Mouse (Mus musculus): Measurements from ENCODE around the gene Ttc28. TPM values are rescaled to one million over a fixed set of nuclear protein-coding genes. Genes with fewer than 3 reads are reported as not detected.
A peak's percentile ranks its signal among the peaks of the same experiment; 100 is the strongest.

The Ttc28 gene
- polyA plus RNA-seq, 1 experiment from 2014 or later, result 14.5 TPM

- WGBS, result 62% methylated on average over 8 of the region's 8 CpGs
- Histone ChIP-seq H3K27ac (no peak overlapping the region; the same call in 1 of the 2 replicates), H3K27me3 (ENCODE audit: insufficient read depth, poor library complexity, severe bottlenecking) (no peaks in the 10 kb centered on the region), H3K4me3 (no peak overlapping the region), H3K36me3 (0 out of 2 replicates have a peak, but pooled peaks cover 1% of the 10 kb centered on the region), H3K9me3 (no peaks in the 10 kb centered on the region), H3K4me1 (replicated peaks) (peaks cover 71% of the 10 kb centered on the region)
- DNase-seq (ENCODE audit: low spot score), result no peak
These were observed 146.6 kb downstream of the Ttc28 start for GRCm38 (mm10) chr5:111026209-111026608.

GRCm38 (mm10) chr5:111028340-111028739 lies 148.7 kb downstream of the Ttc28 start:
- Histone ChIP-seq H3K9me3 (no peaks in the 10 kb centered on the region), H3K27ac (no peak overlapping the region), H3K27me3 (ENCODE audit: insufficient read depth, poor library complexity, severe bottlenecking) (no peaks in the 10 kb centered on the region), H3K4me1 (replicated peaks) (peaks cover 66% of the 10 kb centered on the region), H3K4me3 (no peak overlapping the region), H3K36me3 (peaks cover 7% of the 10 kb centered on the region; the same call in 1 of the 2 replicates)
- DNase-seq (ENCODE audit: low spot score), result no peak
- 72% methylated on average over 4 of the region's 4 CpGs for WGBS

- H3K4me3 ChIP-seq, result no peak overlapping the region
- no peak for DNase-seq (ENCODE audit: low spot score)
- H3K4me1 ChIP-seq (replicated peaks), result peaks cover 60% of the 10 kb centered on the region
- no peak overlapping the region for H3K27ac ChIP-seq
- peaks cover 7% of the 10 kb centered on the region; the same call in 1 of the 2 replicates for H3K36me3 ChIP-seq
- H3K27me3 ChIP-seq (ENCODE audit: insufficient read depth, poor library complexity, severe bottlenecking), result no peaks in the 10 kb centered on the region
- WGBS, result 84% methylated on average over 9 of the region's 9 CpGs
- no peaks in the 10 kb centered on the region for H3K9me3 ChIP-seq
These were observed 149.3 kb downstream of the Ttc28 start for GRCm38 (mm10) chr5:111028952-111029351.

GRCm38 (mm10) chr5:111032687-111033295 lies 153.2 kb downstream of the Ttc28 start:
- Histone ChIP-seq H3K27me3 (ENCODE audit: insufficient read depth, poor library complexity, severe bottlenecking) (no peaks in the 10 kb centered on the region), H3K36me3 (peaks cover 7% of the 10 kb centered on the region; the same call in 1 of the 2 replicates)
- WGBS, result 85% methylated on average over 10 of the region's 10 CpGs

GRCm38 (mm10) chr5:111033489-111033888 lies 153.9 kb downstream of the Ttc28 start:
- no peak for DNase-seq (ENCODE audit: low spot score)
- H3K4me3 ChIP-seq, result no peak overlapping the region
- 92% methylated on average over 4 of the region's 4 CpGs for WGBS
- H3K27ac ChIP-seq, result no peak overlapping the region
- H3K36me3 ChIP-seq, result peaks cover 7% of the 10 kb centered on the region; the same call in 1 of the 2 replicates
- no peaks in the 10 kb centered on the region for H3K9me3 ChIP-seq
- peaks cover 26% of the 10 kb centered on the region for H3K4me1 ChIP-seq (replicated peaks)
- H3K27me3 ChIP-seq (ENCODE audit: insufficient read depth, poor library complexity, severe bottlenecking), result no peaks in the 10 kb centered on the region

More at GRCm38 (mm10) chr5:111032687-111033295, 153.2 kb downstream of the Ttc28 start:
- no peak for DNase-seq (ENCODE audit: low spot score)
- Histone ChIP-seq H3K4me1 (replicated peaks) (peaks cover 30% of the 10 kb centered on the region), H3K4me3 (no peak overlapping the region), H3K27ac (no peak overlapping the region), H3K9me3 (no peaks in the 10 kb centered on the region)

- WGBS, result 83% methylated on average over 7 of the region's 7 CpGs
- H3K27me3 ChIP-seq (ENCODE audit: insufficient read depth, poor library complexity, severe bottlenecking), result 0 out of 2 replicates have a peak, but pooled peaks cover 4% of the 10 kb centered on the region
- no peak overlapping the region for H3K27ac ChIP-seq
- no peak for DNase-seq (ENCODE audit: low spot score)
- peaks cover 34% of the 10 kb centered on the region for H3K4me1 ChIP-seq (replicated peaks)
- no peak overlapping the region for H3K4me3 ChIP-seq
- H3K9me3 ChIP-seq, result no peaks in the 10 kb centered on the region
- H3K36me3 ChIP-seq, result no peaks in the 10 kb centered on the region
These were observed 157.6 kb downstream of the Ttc28 start for GRCm38 (mm10) chr5:111037123-111037748.

- 67% methylated on average over 6 of the region's 6 CpGs for WGBS
- H3K36me3 ChIP-seq, result no peaks in the 10 kb centered on the region
- no peaks in the 10 kb centered on the region for H3K9me3 ChIP-seq
- H3K27me3 ChIP-seq (ENCODE audit: insufficient read depth, poor library complexity, severe bottlenecking), result 0 out of 2 replicates have a peak, but pooled peaks cover 4% of the 10 kb centered on the region
- peak overlapping the region; percentile 35; the same call in 1 of the 2 replicates for H3K27ac ChIP-seq
- no peak for DNase-seq (ENCODE audit: low spot score)
- H3K4me1 ChIP-seq (replicated peaks), result peaks cover 47% of the 10 kb centered on the region
- no peak overlapping the region for H3K4me3 ChIP-seq
These were observed 160.2 kb downstream of the Ttc28 start for GRCm38 (mm10) chr5:111039771-111040170.

- Histone ChIP-seq H3K36me3 (no peaks in the 10 kb centered on the region), H3K4me3 (no peak overlapping the region), H3K9me3 (no peaks in the 10 kb centered on the region), H3K27me3 (ENCODE audit: insufficient read depth, poor library complexity, severe bottlenecking) (0 out of 2 replicates have a peak, but pooled peaks cover 4% of the 10 kb centered on the region), H3K4me1 (replicated peaks) (peaks cover 63% of the 10 kb centered on the region), H3K27ac (no peak overlapping the region; the same call in 1 of the 2 replicates)
- WGBS, result 85% methylated on average over 5 of the region's 5 CpGs
- no peak for DNase-seq (ENCODE audit: low spot score)
These were observed 162.3 kb downstream of the Ttc28 start for GRCm38 (mm10) chr5:111041952-111042351.

GRCm38 (mm10) chr5:111044193-111044592 lies 164.6 kb downstream of the Ttc28 start:
- H3K27me3 ChIP-seq (ENCODE audit: insufficient read depth, poor library complexity, severe bottlenecking), result 0 out of 2 replicates have a peak, but pooled peaks cover 4% of the 10 kb centered on the region
- H3K4me3 ChIP-seq, result no peak overlapping the region
- H3K27ac ChIP-seq, result 0 out of 2 replicates have a peak overlapping the region, but pooled peaks have one; percentile 6
- WGBS, result 19% methylated on average over 7 of the region's 7 CpGs
- peaks cover 69% of the 10 kb centered on the region for H3K4me1 ChIP-seq (replicated peaks)
- H3K9me3 ChIP-seq, result no peaks in the 10 kb centered on the region
- no peaks in the 10 kb centered on the region for H3K36me3 ChIP-seq
- no peak for DNase-seq (ENCODE audit: low spot score)

GRCm38 (mm10) chr5:111046359-111046758 lies 166.8 kb downstream of the Ttc28 start:
- H3K9me3 ChIP-seq, result no peaks in the 10 kb centered on the region
- H3K4me3 ChIP-seq, result no peak overlapping the region
- no peaks in the 10 kb centered on the region for H3K27me3 ChIP-seq (ENCODE audit: insufficient read depth, poor library complexity, severe bottlenecking)
- 92% methylated on average over 6 of the region's 6 CpGs for WGBS
- peaks cover 56% of the 10 kb centered on the region for H3K4me1 ChIP-seq (replicated peaks)
- no peak for DNase-seq (ENCODE audit: low spot score)
- no peak overlapping the region for H3K27ac ChIP-seq
- no peaks in the 10 kb centered on the region for H3K36me3 ChIP-seq

- no peak for DNase-seq (ENCODE audit: low spot score)
- Histone ChIP-seq H3K36me3 (no peaks in the 10 kb centered on the region), H3K27me3 (ENCODE audit: insufficient read depth, poor library complexity, severe bottlenecking) (no peaks in the 10 kb centered on the region), H3K4me1 (replicated peaks) (peaks cover 52% of the 10 kb centered on the region), H3K9me3 (no peaks in the 10 kb centered on the region), H3K27ac (peak overlapping the region; percentile 1; the same call in 1 of the 2 replicates), H3K4me3 (no peak overlapping the region)
- WGBS, result 69% methylated on average over 14 of the region's 14 CpGs
These were observed 167.4 kb downstream of the Ttc28 start for GRCm38 (mm10) chr5:111046841-111047476.

GRCm38 (mm10) chr5:111048036-111048435 lies 168.4 kb downstream of the Ttc28 start:
- 86% methylated on average over 5 of the region's 5 CpGs for WGBS
- Histone ChIP-seq H3K4me3 (no peak overlapping the region), H3K9me3 (no peaks in the 10 kb centered on the region), H3K27me3 (ENCODE audit: insufficient read depth, poor library complexity, severe bottlenecking) (no peaks in the 10 kb centered on the region), H3K27ac (no peak overlapping the region), H3K36me3 (no peaks in the 10 kb centered on the region), H3K4me1 (replicated peaks) (peaks cover 51% of the 10 kb centered on the region)
- no peak for DNase-seq (ENCODE audit: low spot score)

- Histone ChIP-seq H3K4me1 (replicated peaks) (peaks cover 53% of the 10 kb centered on the region), H3K36me3 (no peaks in the 10 kb centered on the region), H3K27me3 (ENCODE audit: insufficient read depth, poor library complexity, severe bottlenecking) (no peaks in the 10 kb centered on the region), H3K27ac (no peak overlapping the region), H3K9me3 (no peaks in the 10 kb centered on the region), H3K4me3 (no peak overlapping the region)
- 91% methylated on average over 4 of the region's 4 CpGs for whole genome bisulfite sequencing
- no peak for DNase-seq (ENCODE audit: low spot score)
These were observed 170.0 kb downstream of the Ttc28 start for GRCm38 (mm10) chr5:111049584-111049983.
